Mouse (Mus musculus) lung, adult 10 weeks (tissue): ENCODE measurements around the gene Pkd2l1. TPM values are rescaled to one million over a fixed set of nuclear protein-coding genes. Genes with fewer than 3 reads are reported as not detected.

Experiments
- polyA plus RNA-seq: library from polyadenylated mRNA; stranded (reverse); fragments of 350-450 nt; fragmentation: Illumina TruSeq; extraction: RNeasy Lipid Tissue Mini Kit (QIAGEN cat#74804); gene quantifications from one replicate; pipeline ENCODE4 v1.2.3, GENCODE M21; 2014; ENCODE audit warnings: low read depth, low replicate concordance; ENCODE audit not compliant: insufficient read depth

Gene Pkd2l1
- polyA plus RNA-seq, result not detected

DNA sequence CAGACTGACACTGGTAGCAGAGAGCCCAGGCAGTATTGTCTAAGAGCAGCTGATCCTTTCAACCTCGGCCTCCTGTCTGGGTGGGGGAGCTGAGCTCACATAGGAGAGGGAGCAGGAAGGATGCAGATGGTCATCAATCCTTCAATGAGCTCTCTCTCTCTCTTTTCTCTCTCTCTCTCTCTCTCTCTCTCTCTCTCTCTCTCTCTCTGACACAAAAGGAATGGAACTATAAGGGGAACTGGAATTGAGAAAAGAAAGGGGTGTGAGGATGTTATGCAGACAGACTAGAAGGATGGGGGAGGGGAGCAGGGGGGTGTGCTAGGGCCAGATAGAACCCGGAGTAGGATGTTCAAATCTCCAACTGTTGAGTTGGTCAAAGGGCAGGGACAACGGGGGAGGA lies at the start of gene Pkd2l1:
TSS of gene Pkd2l1 (minus strand) at position 101 of the 400 bp plus-strand sequence.

DNA sequence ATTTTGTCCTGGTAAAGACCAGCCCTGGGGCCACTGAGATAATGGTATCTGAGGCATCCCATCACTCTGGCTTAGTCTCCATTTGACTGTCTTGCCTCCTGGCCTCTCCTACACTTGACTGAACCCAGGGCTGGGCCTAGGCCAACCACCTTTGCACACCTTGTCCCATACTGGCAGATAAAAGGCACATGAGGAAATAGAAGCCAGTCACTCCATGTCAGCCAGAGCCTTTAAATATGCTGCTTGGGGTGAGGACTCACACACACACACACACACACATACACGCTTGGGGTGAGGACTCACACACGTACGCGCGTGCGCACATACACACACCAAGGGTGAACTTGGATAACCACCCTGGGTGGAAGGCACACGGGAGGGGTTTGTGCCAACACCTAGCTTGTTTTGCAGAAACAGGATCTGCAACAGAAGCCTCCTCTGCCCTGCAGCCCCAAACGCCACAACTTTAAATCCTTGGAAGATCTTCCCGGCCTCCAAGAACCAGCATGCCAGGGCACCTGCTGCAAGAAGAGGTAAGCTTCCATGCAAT lies 10.8 kb upstream of the Pkd2l1 start, which contains the start of gene Scd3:
TSS of gene Scd3 (plus strand) at position 255 of the 550 bp plus-strand sequence.

DNA sequence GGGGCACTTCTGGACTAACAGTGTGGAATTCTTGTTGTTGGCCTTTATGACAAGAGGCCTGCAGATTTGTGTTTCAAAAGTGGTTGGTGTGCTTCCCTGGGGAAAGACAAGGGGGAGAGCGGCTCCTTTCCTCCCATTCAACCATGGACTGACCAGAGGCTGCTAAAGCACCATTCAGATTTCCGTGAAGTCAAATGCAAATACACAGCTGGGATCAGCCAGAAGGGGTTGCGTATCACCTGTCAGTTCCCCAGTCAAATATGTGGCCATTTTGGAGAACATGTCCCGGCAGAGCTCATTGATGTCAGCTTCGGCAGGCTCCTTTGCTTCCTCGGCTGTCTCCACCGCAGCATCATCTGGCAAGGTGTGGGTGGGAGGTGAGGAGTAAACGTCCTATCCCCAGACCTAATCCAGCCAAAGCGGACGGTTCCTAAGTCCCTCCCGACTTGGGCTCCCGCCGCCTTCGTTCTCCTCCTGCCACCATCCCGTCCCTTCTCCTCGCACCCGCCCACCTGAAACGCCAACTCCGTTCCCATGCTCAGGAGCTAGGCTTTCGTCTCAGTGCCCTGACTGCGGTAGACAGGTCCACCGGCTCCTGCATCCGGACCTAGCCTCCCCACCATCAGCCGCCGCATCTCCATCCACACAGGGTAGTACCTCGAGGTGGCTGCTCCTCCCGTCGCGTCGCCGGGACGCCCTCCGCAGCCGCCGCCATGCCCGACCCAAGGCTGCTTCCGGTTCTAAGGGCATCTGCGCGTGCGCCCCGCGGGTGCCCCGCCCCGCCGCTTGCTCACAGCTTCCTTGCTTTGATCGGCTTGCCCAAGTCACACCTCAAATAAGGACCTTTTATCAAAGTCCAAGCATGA lies 46.3 kb downstream of the Pkd2l1 start, which contains the start of gene Bloc1s2:
TSS of gene Bloc1s2 (minus strand) at position 745 of the 866 bp plus-strand sequence.

GRCm38 (mm10) chr19:44135072-44135959 lies 56.9 kb downstream of the Pkd2l1 start, which contains the start of gene Cwf19l1:
Gene Cwf19l1 (minus strand): TSS chr19:44135876.

DNA sequence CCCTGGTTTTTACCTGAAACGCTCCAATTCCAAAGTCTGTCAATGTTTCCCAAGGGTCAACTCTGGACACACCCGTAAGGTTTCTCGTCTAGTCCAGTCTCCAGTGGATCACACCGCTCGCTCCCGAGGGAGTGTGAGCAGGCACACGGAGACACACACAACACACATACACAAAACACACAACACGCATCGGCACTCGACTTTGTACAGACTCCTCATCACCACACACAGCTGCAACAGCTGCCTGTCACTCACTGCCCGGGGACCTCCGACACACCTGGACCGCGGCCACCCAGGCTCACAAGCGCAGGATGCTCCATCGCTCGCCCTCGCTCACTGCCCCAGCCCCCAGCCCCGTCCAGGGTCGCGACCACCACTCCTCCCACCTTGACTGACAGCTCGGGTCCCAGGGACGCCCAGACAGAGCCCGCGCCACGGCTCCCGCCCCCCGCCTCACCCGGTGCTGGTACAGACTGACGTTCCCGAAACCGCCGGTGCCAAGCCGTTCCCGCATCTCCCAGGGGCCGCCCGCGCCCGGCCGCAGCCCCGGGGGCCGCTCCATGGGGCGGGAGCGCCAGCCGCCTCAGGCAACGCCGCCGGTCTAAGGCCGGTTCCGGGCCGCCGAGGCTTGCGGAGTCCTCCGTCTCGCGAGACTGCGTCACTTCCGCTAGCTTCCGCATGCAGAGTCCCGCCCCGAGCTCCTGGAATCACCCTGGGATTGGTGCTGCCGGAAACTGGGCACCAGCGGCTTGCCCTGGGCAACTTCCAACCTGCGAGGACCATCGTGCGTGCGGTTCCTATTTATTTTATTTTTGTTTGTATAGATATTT lies 85.2 kb downstream of the Pkd2l1 start, which contains the start of gene Chuk:
TSS of gene Chuk (minus strand) at position 650 of the 830 bp plus-strand sequence.

Other genes with a start within 250 kb of the Pkd2l1 start
- 3.3 TPM for gene Cpn1, start 205.9 kb downstream of the Pkd2l1 start, polyA plus RNA-seq
- 0.35 TPM for gene Cyp2c23, start 163.2 kb downstream of the Pkd2l1 start, polyA plus RNA-seq
- 13.9 TPM for gene Erlin1, start 122.7 kb downstream of the Pkd2l1 start, polyA plus RNA-seq
- 21.9 TPM for gene Chuk, start 85.0 kb downstream of the Pkd2l1 start, polyA plus RNA-seq
- gene Cwf19l1, start 56.6 kb downstream of the Pkd2l1 start, polyA plus RNA-seq, result 9.9 TPM
- gene Bloc1s2, start 46.0 kb downstream of the Pkd2l1 start, polyA plus RNA-seq, result 48.7 TPM
- gene Scd3, start 10.8 kb upstream of the Pkd2l1 start, polyA plus RNA-seq, result 0.46 TPM
- 139 TPM for gene Scd2, start 101.2 kb upstream of the Pkd2l1 start, polyA plus RNA-seq
- 0.59 TPM for gene Scd4, start 140.7 kb upstream of the Pkd2l1 start, polyA plus RNA-seq
- 473 TPM for gene Scd1, start 215.4 kb upstream of the Pkd2l1 start, polyA plus RNA-seq